Mouse (Mus musculus): ENCODE measurements at regions not wholly inside any gene's neighbourhood (a gene's known extent, or its start where the extent isn't known, plus 50 kb on each side); places are given as distances from the start of the nearest gene placed in this dataset.

DNA sequence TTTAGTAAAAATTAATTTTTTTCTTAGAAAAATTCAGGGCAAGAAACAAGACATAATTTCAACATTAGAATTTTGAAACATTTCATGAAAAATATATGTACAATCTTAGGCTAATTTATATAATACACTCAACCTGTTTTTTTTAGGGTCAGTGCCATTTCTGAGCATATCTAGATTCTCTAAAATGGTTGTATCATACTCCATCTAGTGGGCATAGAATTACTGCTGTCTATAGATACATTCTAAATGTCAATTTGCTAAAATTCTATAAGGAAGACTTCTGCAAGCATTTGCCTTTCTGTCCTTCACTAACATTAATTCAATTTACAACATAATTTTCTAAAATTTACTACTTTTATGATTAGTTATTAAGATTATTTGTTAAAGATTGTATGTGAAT, 507.7 kb downstream of the Zbbx start:
- no peak overlapping the region for H3K27ac ChIP-seq
- no peak overlapping the region for H3K4me2 ChIP-seq (replicated peaks)

DNA sequence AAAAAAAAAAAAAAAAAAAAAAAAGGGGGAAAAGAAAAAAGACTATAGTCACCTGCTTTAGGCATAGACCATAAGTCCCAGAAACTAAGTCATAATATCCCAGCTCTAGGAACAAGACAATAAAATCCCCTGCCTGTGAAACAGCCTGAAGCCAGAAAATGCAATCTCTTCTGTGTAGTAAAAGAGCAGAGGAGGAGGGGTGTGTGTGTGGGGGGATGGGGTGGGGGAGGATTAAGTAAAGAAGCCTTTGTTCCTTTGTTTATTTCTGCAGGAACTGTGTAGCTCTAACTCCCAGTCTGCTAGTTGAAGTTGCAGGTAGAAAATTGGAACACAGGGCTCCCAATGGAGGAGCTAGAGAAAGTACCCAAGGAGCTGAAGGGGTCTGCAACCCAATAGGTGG, 532.2 kb downstream of the Zbbx start:
- Histone ChIP-seq H3K9me3 (no peaks in the 10 kb centered on the region), H3K9ac (no peak overlapping the region), H3K4me2 (replicated peaks) (no peak overlapping the region), H3K4me3 (replicated peaks) (no peak overlapping the region), H3K27ac (no peak overlapping the region), H3K27me3 (replicated peaks) (no peaks in the 10 kb centered on the region), H3K4me1 (replicated peaks) (no peaks in the 10 kb centered on the region), H3K36me3 (no peaks in the 10 kb centered on the region)
- peak; percentile 43; the same call in 1 of the 2 replicates for ATAC-seq

More for the DNA sequence above, 507.7 kb downstream of the Zbbx start:
- Histone ChIP-seq H3K4me1 (replicated peaks) (no peaks in the 10 kb centered on the region), H3K27me3 (replicated peaks) (no peaks in the 10 kb centered on the region), H3K36me3 (no peaks in the 10 kb centered on the region), H3K4me3 (replicated peaks) (no peak overlapping the region), H3K9ac (no peak overlapping the region), H3K9me3 (no peaks in the 10 kb centered on the region)
- no peak for ATAC-seq

DNA sequence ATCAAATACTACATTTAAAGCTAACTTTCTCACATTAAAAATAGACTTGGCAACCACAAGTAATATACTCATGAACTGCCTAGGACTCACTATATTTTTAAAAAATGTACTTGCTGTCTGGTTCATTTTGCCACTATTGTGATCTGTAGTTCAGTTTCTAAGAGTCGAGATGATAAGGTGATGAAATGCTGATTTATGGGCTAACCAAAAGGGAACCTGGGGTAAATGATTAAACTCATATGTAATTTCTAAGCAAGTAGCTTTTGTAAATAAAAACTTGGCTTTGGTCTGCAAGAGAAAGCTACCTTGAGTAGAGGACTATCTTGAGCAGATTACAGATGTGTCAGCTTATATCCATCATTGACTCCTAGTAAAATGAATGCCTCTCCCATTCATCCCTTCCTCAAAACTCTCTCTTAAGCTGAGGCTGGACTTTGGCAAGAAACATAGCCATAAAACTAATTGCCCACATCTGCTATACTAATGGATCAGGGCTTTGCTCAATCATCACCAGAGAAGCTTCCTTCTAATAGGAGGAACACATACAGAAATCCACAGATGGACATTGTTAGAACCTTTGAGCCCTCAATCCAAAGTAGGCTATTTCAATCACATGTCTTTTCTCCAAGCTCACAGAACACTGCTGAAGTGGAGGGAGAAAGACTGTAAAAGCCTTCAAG, 563.4 kb downstream of the Zbbx start:
- H3K27me3 ChIP-seq (replicated peaks) = no peaks in the 10 kb centered on the region
- no peaks in the 10 kb centered on the region for H3K36me3 ChIP-seq
- H3K4me2 ChIP-seq (replicated peaks) = no peak overlapping the region
- 55% methylated on average over 1 of the region's 1 CpGs for WGBS
- no peak overlapping the region for H3K9ac ChIP-seq
- no peaks in the 10 kb centered on the region for H3K4me1 ChIP-seq (replicated peaks)
- H3K27ac ChIP-seq = no peak overlapping the region
- peak; percentile 97 for ATAC-seq
- H3K9me3 ChIP-seq = no peaks in the 10 kb centered on the region
- no peak overlapping the region for H3K4me3 ChIP-seq (replicated peaks)

DNA sequence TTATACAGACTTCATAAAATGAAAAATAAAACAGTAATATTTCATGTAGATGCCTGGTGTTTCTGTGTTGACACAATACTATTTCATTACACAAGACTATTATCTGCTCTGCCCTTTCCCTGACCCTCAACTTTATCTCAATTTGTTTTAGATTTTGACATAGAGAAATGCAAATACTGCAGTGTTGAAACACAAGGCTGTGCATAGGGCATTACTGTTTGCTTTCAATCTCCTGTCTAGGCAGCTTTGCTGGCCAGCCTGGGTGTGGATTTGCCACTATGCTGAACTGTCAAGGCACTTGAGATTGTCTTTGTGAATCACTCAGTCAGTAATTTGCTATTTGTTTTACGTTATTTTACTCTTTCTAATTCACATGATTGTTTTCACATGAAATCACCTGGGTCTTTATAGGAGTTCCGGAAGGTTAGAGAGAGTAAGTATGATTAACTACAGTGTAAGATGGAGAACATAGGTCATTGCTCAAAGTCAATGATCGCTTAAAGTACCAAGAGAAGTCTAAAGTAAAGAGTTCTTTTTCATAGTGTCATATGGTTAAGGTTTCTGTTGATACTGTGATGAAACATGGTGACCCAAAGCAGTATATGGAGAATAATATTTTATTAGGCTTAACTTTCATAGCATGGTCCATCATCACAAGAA, 576.0 kb downstream of the Zbbx start:
- ATAC-seq = peak; percentile 99
- WGBS = 52% methylated on average over 3 of the region's 3 CpGs
- Histone ChIP-seq H3K27me3 (replicated peaks) (no peaks in the 10 kb centered on the region), H3K4me3 (replicated peaks) (no peak overlapping the region), H3K36me3 (no peaks in the 10 kb centered on the region), H3K27ac (no peak overlapping the region), H3K9me3 (no peaks in the 10 kb centered on the region), H3K4me1 (replicated peaks) (no peaks in the 10 kb centered on the region), H3K4me2 (replicated peaks) (no peak overlapping the region), H3K9ac (no peak overlapping the region)

DNA sequence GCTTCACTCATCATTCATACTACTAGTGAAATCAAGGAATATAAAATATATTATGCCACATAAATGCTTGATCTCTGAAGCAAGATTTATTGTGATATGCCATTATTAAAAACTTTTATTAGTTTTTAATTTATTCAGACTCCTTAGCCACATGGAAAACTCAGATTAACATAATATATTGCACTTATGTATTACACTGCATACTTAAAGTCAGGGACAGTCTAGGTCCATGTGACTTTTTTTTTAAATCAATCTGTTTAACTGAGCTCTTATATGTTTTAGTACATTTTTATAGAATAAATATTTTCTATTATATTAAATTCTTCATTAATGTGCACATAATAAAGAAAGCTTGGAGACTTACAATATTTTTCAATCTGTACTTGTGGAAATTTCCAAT, 599.7 kb downstream of the Zbbx start:
- no peak overlapping the region for H3K4me3 ChIP-seq (replicated peaks)
- H3K9me3 ChIP-seq = no peaks in the 10 kb centered on the region
- H3K27ac ChIP-seq = no peak overlapping the region
- H3K4me1 ChIP-seq (replicated peaks) = no peaks in the 10 kb centered on the region
- no peaks in the 10 kb centered on the region for H3K27me3 ChIP-seq (replicated peaks)
- H3K36me3 ChIP-seq = no peaks in the 10 kb centered on the region
- H3K4me2 ChIP-seq (replicated peaks) = no peak overlapping the region
- ATAC-seq = no peak
- H3K9ac ChIP-seq = no peak overlapping the region

DNA sequence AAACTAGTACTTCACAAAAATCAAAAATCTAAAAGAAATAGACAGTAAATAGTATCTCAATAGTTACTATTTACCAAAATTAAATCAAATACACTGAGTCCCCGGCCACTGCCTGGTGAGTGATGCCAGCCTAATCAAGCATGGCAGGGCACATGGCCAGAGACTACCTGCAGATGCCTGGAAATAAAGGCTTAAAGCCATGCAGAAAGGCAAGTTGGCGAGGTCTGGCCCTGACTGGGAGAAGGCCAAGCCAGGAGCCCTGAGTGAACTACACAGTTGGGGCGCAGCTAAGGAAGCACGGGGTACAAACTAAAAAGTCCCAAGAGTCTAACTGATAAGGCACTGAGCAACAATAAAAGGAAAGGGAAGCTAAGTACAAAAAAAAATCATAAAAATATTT, 630.0 kb downstream of the Zbbx start:
- no peak overlapping the region for H3K4me2 ChIP-seq (replicated peaks)
- no peaks in the 10 kb centered on the region for H3K4me1 ChIP-seq (replicated peaks)
- H3K9me3 ChIP-seq = no peaks in the 10 kb centered on the region
- no peaks in the 10 kb centered on the region for H3K36me3 ChIP-seq
- no peak overlapping the region for H3K27ac ChIP-seq
- H3K4me3 ChIP-seq (replicated peaks) = no peak overlapping the region
- H3K9ac ChIP-seq = no peak overlapping the region
- no peak for ATAC-seq
- H3K27me3 ChIP-seq (replicated peaks) = no peaks in the 10 kb centered on the region
- 85% methylated on average over 4 of the region's 4 CpGs for WGBS

DNA sequence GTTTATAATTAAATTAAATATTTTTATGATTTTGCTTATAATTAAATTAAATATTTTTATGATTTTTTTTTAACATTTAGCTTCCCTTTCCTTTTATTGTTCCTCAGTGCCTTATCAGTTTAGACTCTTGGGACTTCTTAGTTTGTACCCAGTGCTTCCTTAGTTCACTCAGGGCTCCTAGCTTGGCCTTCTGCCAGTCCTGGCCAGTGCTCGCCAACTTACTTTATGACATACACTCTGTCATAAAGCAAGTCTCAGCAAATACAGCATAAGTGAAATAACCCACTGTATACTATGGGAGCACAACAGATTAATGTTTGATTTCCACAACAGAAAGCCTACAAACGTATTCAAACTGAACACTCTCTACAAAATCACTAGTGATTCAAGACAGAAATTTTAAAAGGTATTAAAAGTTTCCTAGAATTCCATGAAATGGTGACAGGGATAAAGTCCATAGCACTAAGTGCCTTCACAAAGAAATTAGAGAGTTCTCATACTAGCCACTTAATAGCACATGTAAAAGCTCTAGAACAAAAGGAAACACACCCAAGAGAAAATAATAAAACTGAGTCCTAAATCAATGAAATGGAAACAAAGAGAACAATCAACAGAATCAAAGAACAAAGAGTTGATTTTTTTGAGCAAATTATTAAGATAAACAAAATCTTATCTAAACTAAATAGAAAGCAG, 630.7 kb downstream of the Zbbx start:
- Histone ChIP-seq H3K9me3 (no peaks in the 10 kb centered on the region), H3K4me3 (replicated peaks) (no peak overlapping the region), H3K27ac (no peak overlapping the region), H3K4me1 (replicated peaks) (no peaks in the 10 kb centered on the region), H3K4me2 (replicated peaks) (no peak overlapping the region), H3K27me3 (replicated peaks) (no peaks in the 10 kb centered on the region), H3K36me3 (no peaks in the 10 kb centered on the region), H3K9ac (no peak overlapping the region)
- 39% methylated on average over 2 of the region's 2 CpGs for WGBS
- ATAC-seq = peak; percentile 84

DNA sequence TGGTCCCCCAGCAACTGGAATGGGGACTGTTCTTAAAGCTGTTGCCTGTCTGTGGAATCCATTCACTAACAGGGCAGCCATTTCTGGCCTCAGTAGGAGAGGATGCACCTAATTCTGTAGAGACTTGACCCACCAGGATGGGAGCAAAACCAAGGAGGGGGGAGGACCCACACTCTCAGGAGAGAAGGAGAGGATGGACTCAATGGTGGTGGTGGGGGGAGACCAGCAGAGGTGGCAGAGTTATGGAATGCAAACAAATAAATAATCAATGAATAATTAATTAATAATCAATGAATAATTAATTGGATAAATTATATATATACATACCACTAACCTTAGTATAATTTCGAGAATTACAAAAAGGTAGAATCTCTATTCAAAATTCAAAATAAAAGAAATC, 681.1 kb downstream of the Zbbx start:
- WGBS = 81% methylated on average over 1 of the region's 1 CpGs
- no peak overlapping the region for H3K4me3 ChIP-seq (replicated peaks)
- no peak overlapping the region for H3K9ac ChIP-seq
- no peaks in the 10 kb centered on the region for H3K36me3 ChIP-seq
- H3K27ac ChIP-seq = no peak overlapping the region
- no peaks in the 10 kb centered on the region for H3K4me1 ChIP-seq (replicated peaks)
- no peak overlapping the region for H3K4me2 ChIP-seq (replicated peaks)
- no peaks in the 10 kb centered on the region for H3K27me3 ChIP-seq (replicated peaks)
- no peak for ATAC-seq
- no peaks in the 10 kb centered on the region for H3K9me3 ChIP-seq

All from intestine, embryonic 15.5 days (tissue).